Mouse (Mus musculus) splenic B cell, adult 2 months (primary cell): ENCODE measurements around the gene Mmgt2.
A peak's percentile ranks its signal among the peaks of the same experiment; 100 is the strongest.

ENCODE experiments used
- DNase-seq: peaks from one replicate; pipeline ENCODE4 v3.0.0-alpha.2; 2011; ENCODE audit warnings: low read depth, low spot score
- H3K27me3 ChIP-seq: 2 replicates; pipeline ENCODE4 v1.6.1; 2012; ENCODE audit warnings: mild to moderate bottlenecking, low read length, moderate library complexity, mixed read lengths; ENCODE audit not compliant: control insufficient read depth, poor library complexity, insufficient read depth, severe bottlenecking
- H3K36me3 ChIP-seq: 2 replicates; pipeline ENCODE4 v1.6.1; 2012; ENCODE audit warnings: mild to moderate bottlenecking, low read length, moderate library complexity, mixed read lengths; ENCODE audit not compliant: control insufficient read depth, poor library complexity, insufficient read depth, severe bottlenecking

Gene Mmgt2

GRCm38 (mm10) chr11:62610304-62610703, 38.2 kb upstream of the Mmgt2 start:
- H3K27me3 ChIP-seq: no peaks in the 10 kb centered on the region
- no peak for DNase-seq

GRCm38 (mm10) chr11:62612604-62613003, 35.9 kb upstream of the Mmgt2 start:
- Histone ChIP-seq H3K27me3 (no peaks in the 10 kb centered on the region), H3K36me3 (no peaks in the 10 kb centered on the region; the same call in 1 of the 2 replicates)
- no peak for DNase-seq

More at GRCm38 (mm10) chr11:62610304-62610703, 38.2 kb upstream of the Mmgt2 start:
- H3K36me3 ChIP-seq: peaks cover 12% of the 10 kb centered on the region

- Histone ChIP-seq H3K36me3 (no peaks in the 10 kb centered on the region), H3K27me3 (no peaks in the 10 kb centered on the region)
- DNase-seq: peak; percentile 92
These were observed 34.7 kb upstream of the Mmgt2 start for GRCm38 (mm10) chr11:62613657-62614365.

GRCm38 (mm10) chr11:62614876-62615410, 33.5 kb upstream of the Mmgt2 start:
- Histone ChIP-seq H3K36me3 (no peaks in the 10 kb centered on the region), H3K27me3 (no peaks in the 10 kb centered on the region)
- DNase-seq: no peak

GRCm38 (mm10) chr11:62615456-62615855, 33.0 kb upstream of the Mmgt2 start:
- H3K36me3 ChIP-seq: no peaks in the 10 kb centered on the region

GRCm38 (mm10) chr11:62621079-62621478, 27.4 kb upstream of the Mmgt2 start:
- H3K36me3 ChIP-seq: no peaks in the 10 kb centered on the region
- peak; percentile 25 for DNase-seq
- H3K27me3 ChIP-seq: no peaks in the 10 kb centered on the region

More at GRCm38 (mm10) chr11:62615456-62615855, 33.0 kb upstream of the Mmgt2 start:
- H3K27me3 ChIP-seq: no peaks in the 10 kb centered on the region
- no peak for DNase-seq

GRCm38 (mm10) chr11:62621586-62622283, 26.7 kb upstream of the Mmgt2 start:
- DNase-seq: no peak
- Histone ChIP-seq H3K36me3 (no peaks in the 10 kb centered on the region), H3K27me3 (no peaks in the 10 kb centered on the region)

GRCm38 (mm10) chr11:62622850-62623249, 25.6 kb upstream of the Mmgt2 start:
- no peaks in the 10 kb centered on the region for H3K36me3 ChIP-seq
- DNase-seq: no peak
- no peaks in the 10 kb centered on the region for H3K27me3 ChIP-seq

- H3K27me3 ChIP-seq: no peaks in the 10 kb centered on the region
- H3K36me3 ChIP-seq: no peaks in the 10 kb centered on the region
- no peak for DNase-seq
These were observed 23.8 kb upstream of the Mmgt2 start for GRCm38 (mm10) chr11:62624341-62625291.

- H3K27me3 ChIP-seq: no peaks in the 10 kb centered on the region
These were observed 18.9 kb upstream of the Mmgt2 start for GRCm38 (mm10) chr11:62629352-62630224.

GRCm38 (mm10) chr11:62630225-62630821, 18.1 kb upstream of the Mmgt2 start:
- DNase-seq: no peak
- no peaks in the 10 kb centered on the region for H3K27me3 ChIP-seq
- H3K36me3 ChIP-seq: no peaks in the 10 kb centered on the region

More at GRCm38 (mm10) chr11:62629352-62630224, 18.9 kb upstream of the Mmgt2 start:
- no peaks in the 10 kb centered on the region for H3K36me3 ChIP-seq
- no peak for DNase-seq

- Histone ChIP-seq H3K36me3 (no peaks in the 10 kb centered on the region), H3K27me3 (no peaks in the 10 kb centered on the region)
- no peak for DNase-seq
These were observed 17.3 kb upstream of the Mmgt2 start for GRCm38 (mm10) chr11:62631138-62631537.

GRCm38 (mm10) chr11:62635406-62635805, 13.1 kb upstream of the Mmgt2 start:
- no peak for DNase-seq
- H3K36me3 ChIP-seq: no peaks in the 10 kb centered on the region
- no peaks in the 10 kb centered on the region for H3K27me3 ChIP-seq
